Mouse (Mus musculus): ENCODE measurements around the gene Rwdd4a. TPM values are rescaled to one million over a fixed set of nuclear protein-coding genes. Genes with fewer than 3 reads are reported as not detected.

Gene Rwdd4a
- polyA plus RNA-seq, 1 experiment from 2014 or later: 34.0 TPM

DNA sequence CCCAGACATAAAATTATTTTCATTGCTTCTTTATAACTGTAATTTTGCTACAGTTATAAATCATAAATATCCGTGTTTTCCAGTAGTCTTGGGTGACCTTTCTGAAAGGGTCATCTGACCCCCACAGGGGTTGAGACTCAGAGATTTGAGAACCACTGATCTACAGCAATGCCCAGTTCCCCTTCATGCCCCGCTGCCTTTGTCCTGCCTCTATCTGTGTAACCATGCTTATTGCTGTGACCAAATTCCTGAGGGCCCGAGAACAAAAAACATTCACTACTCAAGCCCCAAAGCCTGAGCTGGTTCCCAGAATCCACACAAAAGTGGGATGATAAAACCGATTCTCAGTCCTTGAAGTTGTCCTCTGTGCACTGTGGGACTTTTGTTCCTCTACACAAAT, 4.9 kb downstream of the Rwdd4a start:
- Histone ChIP-seq H3K27ac (replicated peaks) (no peak overlapping the region), H3K36me3 (peaks cover 30% of the 10 kb centered on the region), H3K9me3 (replicated peaks) (no peaks in the 10 kb centered on the region), H3K9ac (no peak overlapping the region), H3K4me1 (peaks cover 3% of the 10 kb centered on the region; the same call in 1 of the 2 replicates), H3K27me3 (no peaks in the 10 kb centered on the region), H3K4me3 (replicated peaks) (no peak overlapping the region), H3K4me2 (replicated peaks) (no peak overlapping the region)
- ATAC-seq (ENCODE audit: insufficient number of reproducible peaks, low FRiP score, low TSS enrichment, low read depth): no peak
- 85% methylated on average over 4 of the region's 4 CpGs for WGBS

DNA sequence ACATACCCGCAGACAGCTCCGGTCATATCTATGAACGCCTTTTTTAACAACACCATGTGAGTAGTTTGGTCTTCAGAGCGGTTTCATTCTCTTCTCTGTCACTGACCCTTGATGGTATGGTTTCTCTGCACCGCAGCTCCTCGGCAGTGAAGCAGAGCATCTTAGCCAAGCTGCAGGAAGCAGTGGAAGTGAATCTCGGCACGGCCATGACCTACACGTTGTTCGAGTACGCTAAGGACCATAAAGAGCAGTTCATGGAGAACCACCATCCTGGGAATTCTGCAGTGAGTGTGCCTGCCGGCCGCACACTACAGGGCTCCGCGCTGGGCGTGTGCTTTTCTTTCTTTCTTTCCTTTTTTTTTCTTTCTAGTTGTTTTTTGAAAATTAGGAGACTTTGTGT, 9.3 kb downstream of the Rwdd4a start:
- Histone ChIP-seq H3K4me1 (no peaks in the 10 kb centered on the region), H3K27ac (replicated peaks) (no peak overlapping the region), H3K4me2 (replicated peaks) (no peak overlapping the region), H3K4me3 (replicated peaks) (no peak overlapping the region), H3K9me3 (replicated peaks) (no peaks in the 10 kb centered on the region), H3K27me3 (no peaks in the 10 kb centered on the region), H3K36me3 (peaks cover 56% of the 10 kb centered on the region), H3K9ac (no peak overlapping the region)
- no peak for ATAC-seq (ENCODE audit: insufficient number of reproducible peaks, low FRiP score, low TSS enrichment, low read depth)
- WGBS: 93% methylated on average over 16 of the region's 16 CpGs

DNA sequence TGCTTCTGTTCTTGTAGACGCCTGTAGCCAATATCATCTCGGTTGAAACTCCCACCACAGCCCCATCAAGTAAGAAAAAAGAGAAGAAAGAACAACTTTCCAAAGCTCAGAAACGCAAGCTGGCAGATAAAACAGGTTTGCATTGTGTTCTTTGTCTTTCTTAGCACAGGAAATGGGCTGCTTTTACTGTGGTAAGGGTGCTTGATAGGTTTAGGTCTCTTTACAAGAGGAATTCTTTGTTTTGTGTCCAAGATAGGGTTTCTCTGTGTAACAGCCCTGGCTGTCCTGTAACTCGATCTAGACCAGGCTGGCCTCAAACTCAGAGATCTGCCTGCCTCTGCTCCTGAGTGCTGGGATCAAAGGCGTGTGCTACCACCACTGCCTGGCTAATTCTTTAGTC, 10.6 kb downstream of the Rwdd4a start:
- no peak overlapping the region for H3K27ac ChIP-seq (replicated peaks)
- no peak overlapping the region for H3K4me2 ChIP-seq (replicated peaks)
- H3K4me1 ChIP-seq: no peaks in the 10 kb centered on the region
- H3K4me3 ChIP-seq (replicated peaks): no peak overlapping the region
- no peak for ATAC-seq (ENCODE audit: insufficient number of reproducible peaks, low FRiP score, low TSS enrichment, low read depth)
- no peak overlapping the region for H3K9ac ChIP-seq
- WGBS: 87% methylated on average over 5 of the region's 5 CpGs
- no peaks in the 10 kb centered on the region for H3K9me3 ChIP-seq (replicated peaks)
- no peaks in the 10 kb centered on the region for H3K27me3 ChIP-seq
- H3K36me3 ChIP-seq: peaks cover 63% of the 10 kb centered on the region

DNA sequence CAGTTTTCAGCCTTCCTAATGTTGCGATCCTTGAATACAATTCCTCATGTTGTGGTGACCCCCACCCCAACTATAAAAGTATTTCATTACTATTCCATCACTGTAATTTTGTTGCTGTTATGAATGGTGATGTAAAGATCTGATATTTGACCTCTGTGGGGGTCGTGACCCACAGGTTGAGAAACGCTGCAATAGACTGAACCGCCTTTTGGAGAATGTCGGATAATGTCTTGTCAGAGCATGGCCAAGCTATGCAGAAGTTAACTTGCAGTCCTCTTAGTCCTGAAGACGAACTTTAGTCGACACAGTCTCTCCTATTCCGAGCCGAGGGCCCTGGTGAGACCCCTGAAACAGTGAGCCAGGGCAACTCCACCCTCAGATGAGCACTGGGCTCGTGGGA, 13.6 kb downstream of the Rwdd4a start:
- H3K36me3 ChIP-seq: peaks cover 72% of the 10 kb centered on the region
- H3K4me1 ChIP-seq: no peaks in the 10 kb centered on the region
- ATAC-seq (ENCODE audit: insufficient number of reproducible peaks, low FRiP score, low TSS enrichment, low read depth): no peak
- 96% methylated on average over 10 of the region's 10 CpGs for WGBS
- H3K9ac ChIP-seq: no peak overlapping the region
- no peak overlapping the region for H3K4me3 ChIP-seq (replicated peaks)
- no peaks in the 10 kb centered on the region for H3K9me3 ChIP-seq (replicated peaks)
- no peak overlapping the region for H3K27ac ChIP-seq (replicated peaks)
- no peaks in the 10 kb centered on the region for H3K27me3 ChIP-seq
- H3K4me2 ChIP-seq (replicated peaks): no peak overlapping the region

- Histone ChIP-seq H3K4me2 (replicated peaks) (no peak overlapping the region), H3K4me3 (replicated peaks) (no peak overlapping the region), H3K4me1 (no peaks in the 10 kb centered on the region), H3K27me3 (no peaks in the 10 kb centered on the region), H3K9me3 (replicated peaks) (no peaks in the 10 kb centered on the region), H3K36me3 (peaks cover 26% of the 10 kb centered on the region), H3K9ac (no peak overlapping the region), H3K27ac (replicated peaks) (no peak overlapping the region)
- 83% methylated on average over 6 of the region's 6 CpGs for WGBS
- no peak for ATAC-seq (ENCODE audit: insufficient number of reproducible peaks, low FRiP score, low TSS enrichment, low read depth)
Observed at GRCm38 (mm10) chr8:47553613-47554012, 20.1 kb downstream of the Rwdd4a start.

GRCm38 (mm10) chr8:47556446-47556845, 23.0 kb downstream of the Rwdd4a start:
- Histone ChIP-seq H3K27ac (replicated peaks) (no peak overlapping the region), H3K4me2 (replicated peaks) (no peak overlapping the region), H3K4me1 (no peaks in the 10 kb centered on the region), H3K36me3 (peaks cover under 1% of the 10 kb centered on the region; the same call in 1 of the 2 replicates), H3K27me3 (no peaks in the 10 kb centered on the region), H3K4me3 (replicated peaks) (no peak overlapping the region), H3K9ac (no peak overlapping the region), H3K9me3 (replicated peaks) (no peaks in the 10 kb centered on the region)
- ATAC-seq (ENCODE audit: insufficient number of reproducible peaks, low FRiP score, low TSS enrichment, low read depth): no peak
- WGBS: 82% methylated on average over 7 of the region's 7 CpGs

GRCm38 (mm10) chr8:47558274-47558673, 24.8 kb downstream of the Rwdd4a start:
- no peak overlapping the region for H3K9ac ChIP-seq
- no peak overlapping the region for H3K4me3 ChIP-seq (replicated peaks)
- H3K9me3 ChIP-seq (replicated peaks): no peaks in the 10 kb centered on the region
- H3K4me1 ChIP-seq: no peaks in the 10 kb centered on the region
- no peak overlapping the region for H3K4me2 ChIP-seq (replicated peaks)
- WGBS: 69% methylated on average over 7 of the region's 7 CpGs
- no peaks in the 10 kb centered on the region for H3K27me3 ChIP-seq
- H3K27ac ChIP-seq (replicated peaks): no peak overlapping the region
- no peak for ATAC-seq (ENCODE audit: insufficient number of reproducible peaks, low FRiP score, low TSS enrichment, low read depth)
- H3K36me3 ChIP-seq: no peaks in the 10 kb centered on the region

- Histone ChIP-seq H3K27ac (replicated peaks) (no peak overlapping the region), H3K9ac (no peak overlapping the region), H3K9me3 (replicated peaks) (no peaks in the 10 kb centered on the region), H3K4me3 (replicated peaks) (no peak overlapping the region), H3K36me3 (no peaks in the 10 kb centered on the region), H3K4me2 (replicated peaks) (no peak overlapping the region), H3K4me1 (no peaks in the 10 kb centered on the region), H3K27me3 (no peaks in the 10 kb centered on the region)
- WGBS: 81% methylated on average over 7 of the region's 7 CpGs
- ATAC-seq (ENCODE audit: insufficient number of reproducible peaks, low FRiP score, low TSS enrichment, low read depth): no peak
Observed at GRCm38 (mm10) chr8:47560801-47561200, 27.3 kb downstream of the Rwdd4a start.

DNA sequence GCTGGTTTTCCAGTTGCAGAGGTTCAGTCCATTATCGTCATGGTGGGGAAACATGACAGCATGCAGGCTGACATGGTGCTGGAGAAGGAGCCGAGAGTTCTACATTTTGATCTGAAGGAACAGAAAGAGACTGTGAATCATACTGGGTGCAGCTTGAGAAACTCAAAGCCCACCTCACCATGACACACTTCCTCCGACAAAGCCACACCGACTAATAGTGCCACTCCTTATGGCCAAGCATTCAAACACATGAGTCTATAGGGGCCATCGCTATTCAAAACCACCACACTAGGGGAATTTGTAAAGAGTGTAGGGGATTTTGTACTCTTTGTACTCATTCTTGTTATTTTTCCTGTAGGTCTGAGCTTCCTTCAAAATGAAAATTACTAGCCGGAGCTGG, 33.1 kb downstream of the Rwdd4a start:
- no peak overlapping the region for H3K27ac ChIP-seq (replicated peaks)
- H3K27me3 ChIP-seq: no peaks in the 10 kb centered on the region
- H3K4me3 ChIP-seq (replicated peaks): no peak overlapping the region
- no peak overlapping the region for H3K9ac ChIP-seq
- H3K4me2 ChIP-seq (replicated peaks): no peak overlapping the region
- no peak for ATAC-seq (ENCODE audit: insufficient number of reproducible peaks, low FRiP score, low TSS enrichment, low read depth)
- WGBS: 90% methylated on average over 6 of the region's 6 CpGs
- H3K36me3 ChIP-seq: no peaks in the 10 kb centered on the region
- no peaks in the 10 kb centered on the region for H3K4me1 ChIP-seq
- H3K9me3 ChIP-seq (replicated peaks): no peaks in the 10 kb centered on the region

DNA sequence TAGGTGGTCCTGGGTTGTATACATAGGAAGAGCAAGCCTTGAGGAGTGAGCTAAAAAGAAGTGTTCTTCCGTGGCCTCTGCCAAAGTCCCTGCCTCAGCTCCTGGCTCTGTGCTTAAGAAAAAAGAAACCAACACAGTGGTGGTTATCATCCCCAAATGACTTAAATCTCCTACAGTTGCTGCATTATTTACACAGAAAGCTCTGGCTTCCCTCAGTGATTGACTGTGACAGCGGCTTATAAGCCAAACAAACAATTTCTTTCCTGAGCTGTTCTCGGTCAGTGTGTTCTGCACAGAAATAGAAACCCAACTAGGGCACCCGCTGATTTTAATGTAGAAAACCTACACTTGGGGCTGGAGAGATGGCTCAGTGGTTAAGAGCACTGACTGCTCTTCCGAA, 34.6 kb downstream of the Rwdd4a start:
- no peak for ATAC-seq (ENCODE audit: insufficient number of reproducible peaks, low FRiP score, low TSS enrichment, low read depth)
- 72% methylated on average over 5 of the region's 5 CpGs for WGBS

DNA sequence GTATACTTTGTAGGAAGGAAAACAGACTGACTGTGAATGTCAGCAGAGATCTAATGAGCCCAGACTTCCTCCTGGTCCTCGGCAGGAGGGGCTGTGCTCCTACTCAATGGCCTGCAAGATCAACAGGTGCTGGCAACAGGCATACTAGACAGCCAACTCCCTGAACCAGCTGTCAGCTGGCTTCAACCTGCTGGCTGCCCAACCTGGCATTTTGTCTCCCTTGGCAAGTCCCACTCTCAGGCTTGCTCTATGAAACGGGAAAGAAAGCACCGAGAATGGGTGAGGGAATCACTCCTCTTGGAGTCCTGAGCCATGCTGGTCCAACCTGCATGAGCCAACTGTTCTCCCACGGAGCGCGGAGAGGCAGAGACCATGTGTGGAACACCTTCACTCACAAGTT, 36.7 kb downstream of the Rwdd4a start:
- Histone ChIP-seq H3K27me3 (no peaks in the 10 kb centered on the region), H3K4me2 (replicated peaks) (no peak overlapping the region), H3K36me3 (no peaks in the 10 kb centered on the region), H3K4me1 (no peaks in the 10 kb centered on the region), H3K27ac (replicated peaks) (no peak overlapping the region), H3K4me3 (replicated peaks) (no peak overlapping the region), H3K9ac (no peak overlapping the region), H3K9me3 (replicated peaks) (no peaks in the 10 kb centered on the region)
- no peak for ATAC-seq (ENCODE audit: insufficient number of reproducible peaks, low FRiP score, low TSS enrichment, low read depth)
- 85% methylated on average over 6 of the region's 6 CpGs for WGBS

More for the DNA sequence above, 34.6 kb downstream of the Rwdd4a start:
- Histone ChIP-seq H3K27ac (replicated peaks) (no peak overlapping the region), H3K9me3 (replicated peaks) (no peaks in the 10 kb centered on the region), H3K4me2 (replicated peaks) (no peak overlapping the region), H3K4me3 (replicated peaks) (no peak overlapping the region), H3K9ac (no peak overlapping the region), H3K27me3 (no peaks in the 10 kb centered on the region), H3K4me1 (no peaks in the 10 kb centered on the region), H3K36me3 (no peaks in the 10 kb centered on the region)

- no peak overlapping the region for H3K4me2 ChIP-seq (replicated peaks)
- WGBS: 84% methylated on average over 7 of the region's 7 CpGs
- no peak overlapping the region for H3K4me3 ChIP-seq (replicated peaks)
- no peaks in the 10 kb centered on the region for H3K4me1 ChIP-seq
- no peaks in the 10 kb centered on the region for H3K27me3 ChIP-seq
- 0 out of 2 replicates have a peak, but pooled peaks cover 6% of the 10 kb centered on the region for H3K9me3 ChIP-seq (replicated peaks)
- H3K27ac ChIP-seq (replicated peaks): no peak overlapping the region
- no peak for ATAC-seq (ENCODE audit: insufficient number of reproducible peaks, low FRiP score, low TSS enrichment, low read depth)
- H3K36me3 ChIP-seq: no peaks in the 10 kb centered on the region
- no peak overlapping the region for H3K9ac ChIP-seq
Observed at GRCm38 (mm10) chr8:47573482-47573881, 40.0 kb downstream of the Rwdd4a start.
